Mouse (Mus musculus) cerebellum, adult 2 months (tissue): Measurements from ENCODE around the gene Nbas. TPM values are rescaled to one million over a fixed set of nuclear protein-coding genes. Genes with fewer than 3 reads are reported as not detected.

Experiments used
- DNase-seq, 2 experiments: peaks; one replicate each; pipeline ENCODE4 v3.0.0; 2021
- H3K27ac ChIP-seq: fragments of 200-500 bp; 2 replicates; pipeline ENCODE4 v1.5.1; 2012; ENCODE audit warnings: low read length, control low read depth, inconsistent platforms; ENCODE audit not compliant: insufficient read depth
- H3K27me3 ChIP-seq: fragments of 200-500 bp; 2 replicates; pipeline ENCODE4 v1.6.1; 2012; ENCODE audit warnings: inconsistent platforms, mild to moderate bottlenecking, low read length, moderate library complexity; ENCODE audit not compliant: control insufficient read depth, insufficient read depth
- H3K4me1 ChIP-seq: fragments of 200-500 bp; 2 replicates; pipeline ENCODE4 v1.6.1; 2011; ENCODE audit warnings: low read length; ENCODE audit not compliant: control insufficient read depth, insufficient read depth
- H3K4me3 ChIP-seq: fragments of 200-500 bp; replicated peaks from 2 replicates; pipeline ENCODE3; 2011; ENCODE audit warnings: mild to moderate bottlenecking, low read depth, low read length, control low read depth; ENCODE audit not compliant: insufficient read depth
- CTCF ChIP-seq: fragments of 200-500 bp; IDR thresholded peaks from 2 replicates; pipeline ENCODE4 v1.5.1; 2011; ENCODE audit warnings: low read depth, mild to moderate bottlenecking, control low read depth, low read length, moderate library complexity, borderline replicate concordance; ENCODE audit not compliant: insufficient read depth
- POLR2A ChIP-seq: fragments of 200-500 bp; IDR thresholded peaks from 2 replicates; pipeline ENCODE4 v1.6.1; 2011; ENCODE audit warnings: low read length, control low read depth, borderline replicate concordance; ENCODE audit not compliant: insufficient read depth
- WGBS: fragments of 180-500 bp; shearing (Covaris S2); methylation state at CpG from one replicate; pipeline ENCODE4 v1.1.7; 2018; 5-methylcytosine and 5-hydroxymethylcytosine counted together
- polyA plus RNA-seq: library from polyadenylated mRNA; depleted of rRNA; stranded (reverse); fragments of >200 nt; gene quantifications from 2 replicates; pipeline ENCODE4 v1.2.3, GENCODE M21; 2012; rRNA removed

Nbas gene
- polyA plus RNA-seq, result 35.1 and 40.4 TPM in 2 replicates

GRCm38 (mm10) chr12:13268826-13269449, at the start of gene Nbas:
Gene Nbas, plus strand, starts transcription at chr12:13269133.
- WGBS, result 1% methylated on average over 38 of the region's 38 CpGs
- no peaks in the 10 kb centered on the region for H3K27me3 ChIP-seq
- TF ChIP-seq POLR2A, result peak; percentile 50; the same call in 1 of the 2 replicates
- TF ChIP-seq CTCF, result no peak
- H3K27ac ChIP-seq, result peak within 1 kb of the TSS; percentile 4; the same call in 1 of the 2 replicates
- peak; percentile 88 to 92 for DNase-seq
- peaks cover 3% of the 10 kb centered on the region for H3K4me1 ChIP-seq
- H3K4me3 ChIP-seq, result peak within 1 kb of the TSS; percentile 81

GRCm38 (mm10) chr12:13242453-13242852, 26.5 kb upstream of the Nbas start:
- Histone ChIP-seq H3K27ac (no peak overlapping the region), H3K4me3 (no peak overlapping the region), H3K27me3 (no peaks in the 10 kb centered on the region), H3K4me1 (0 out of 2 replicates have a peak, but pooled peaks cover under 1% of the 10 kb centered on the region)
- no peak for TF ChIP-seq POLR2A
- no peak for DNase-seq

- H3K4me1 ChIP-seq, result 0 out of 2 replicates have a peak, but pooled peaks cover 3% of the 10 kb centered on the region
- H3K4me3 ChIP-seq, result peak within 1 kb of the TSS; percentile 96
- TF ChIP-seq CTCF (no peak), POLR2A (peak; percentile 64; the same call in 1 of the 2 replicates)
- peak; percentile 85 to 91 for DNase-seq
- no peaks in the 10 kb centered on the region for H3K27me3 ChIP-seq
- H3K27ac ChIP-seq, result peak within 1 kb of the TSS; percentile 92
- WGBS, result 2% methylated on average over 57 of the region's 59 CpGs
Measured at GRCm38 (mm10) chr12:13248691-13249572, 20.0 kb upstream of the Nbas start, which contains the start of gene Ddx1. Gene Ddx1, minus strand, starts transcription at chr12:13249213.

- no peaks in the 10 kb centered on the region for H3K27me3 ChIP-seq
- peak overlapping the region; percentile 92; the same call in 1 of the 2 replicates for H3K27ac ChIP-seq
- peak overlapping the region; percentile 96 for H3K4me3 ChIP-seq
- 57% methylated on average over 3 of the region's 3 CpGs for WGBS
- 0 out of 2 replicates have a peak, but pooled peaks cover 3% of the 10 kb centered on the region for H3K4me1 ChIP-seq
- DNase-seq, result no peak
- no peak for TF ChIP-seq CTCF
- no peak for TF ChIP-seq POLR2A
Measured at GRCm38 (mm10) chr12:13249573-13249919, 19.4 kb upstream of the Nbas start.

DNA sequence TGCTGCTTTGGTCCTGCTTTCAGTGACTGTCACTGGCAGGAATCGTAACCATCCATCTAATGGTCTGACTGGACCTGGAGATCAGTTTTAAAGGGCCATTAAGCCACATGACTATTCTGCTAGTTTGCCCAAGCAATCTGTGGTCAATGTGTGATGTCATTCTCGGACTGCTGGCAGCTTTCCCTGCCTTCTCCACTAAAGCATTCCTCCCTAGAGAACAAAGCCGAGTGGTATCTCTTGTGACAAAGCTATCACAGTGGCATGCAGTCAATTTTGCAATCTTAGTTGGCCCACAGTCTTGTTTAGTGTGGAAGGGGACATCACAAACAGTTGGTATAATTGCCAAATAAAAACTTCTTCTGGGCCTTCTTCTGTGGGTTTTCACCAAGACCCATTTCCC, 13.9 kb upstream of the Nbas start:
- TF ChIP-seq CTCF (no peak), POLR2A (no peak)
- no peaks in the 10 kb centered on the region for H3K27me3 ChIP-seq
- H3K4me1 ChIP-seq, result no peaks in the 10 kb centered on the region
- H3K27ac ChIP-seq, result no peak overlapping the region
- WGBS, result 17% methylated on average over 3 of the region's 3 CpGs
- no peak overlapping the region for H3K4me3 ChIP-seq
- DNase-seq, result no peak

- no peak overlapping the region for H3K27ac ChIP-seq
- H3K27me3 ChIP-seq, result no peaks in the 10 kb centered on the region
- TF ChIP-seq CTCF, result no peak
- no peak for TF ChIP-seq POLR2A
- 69% methylated on average over 2 of the region's 2 CpGs for WGBS
- H3K4me3 ChIP-seq, result no peak overlapping the region
- no peak for DNase-seq
- no peaks in the 10 kb centered on the region for H3K4me1 ChIP-seq
Measured at GRCm38 (mm10) chr12:13255701-13256100, 13.2 kb upstream of the Nbas start.

DNA sequence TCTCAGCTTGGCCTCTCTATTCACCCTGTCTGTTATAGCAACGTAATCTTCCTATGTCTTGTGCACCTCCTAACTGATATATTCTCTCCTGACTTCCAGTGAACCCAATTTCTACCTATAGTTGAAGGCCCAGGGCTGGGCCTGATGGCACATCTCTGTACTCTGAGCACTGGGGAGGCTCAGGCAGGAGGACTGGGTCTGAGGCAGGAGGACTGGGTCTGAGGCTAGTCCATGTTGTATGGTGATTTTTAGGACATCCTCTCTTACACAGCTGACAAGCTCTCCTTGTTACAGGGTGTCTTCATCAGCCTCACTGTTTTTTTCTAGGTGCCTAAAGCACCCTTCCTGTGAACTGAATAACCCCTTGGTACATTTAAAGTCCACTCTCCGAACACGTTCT, 521 bp upstream of the Nbas start:
- WGBS, result 37% methylated on average over 3 of the region's 3 CpGs
- Histone ChIP-seq H3K27me3 (no peaks in the 10 kb centered on the region), H3K4me3 (peak overlapping the region; percentile 81), H3K4me1 (peaks cover 3% of the 10 kb centered on the region), H3K27ac (no peak overlapping the region)
- TF ChIP-seq CTCF (no peak), POLR2A (no peak)
- peak; percentile 15 to 16 for DNase-seq
